Mouse (Mus musculus) cerebellum, adult 11 months (tissue): ENCODE measurements at regions not wholly inside any gene's neighbourhood (a gene's known extent, or its start where the extent isn't known, plus 50 kb on each side); places are given as distances from the start of the nearest gene placed in this dataset.

ENCODE experiments used
- DNase-seq: peaks from one replicate; pipeline ENCODE4 v3.0.0; 2022

DNA sequence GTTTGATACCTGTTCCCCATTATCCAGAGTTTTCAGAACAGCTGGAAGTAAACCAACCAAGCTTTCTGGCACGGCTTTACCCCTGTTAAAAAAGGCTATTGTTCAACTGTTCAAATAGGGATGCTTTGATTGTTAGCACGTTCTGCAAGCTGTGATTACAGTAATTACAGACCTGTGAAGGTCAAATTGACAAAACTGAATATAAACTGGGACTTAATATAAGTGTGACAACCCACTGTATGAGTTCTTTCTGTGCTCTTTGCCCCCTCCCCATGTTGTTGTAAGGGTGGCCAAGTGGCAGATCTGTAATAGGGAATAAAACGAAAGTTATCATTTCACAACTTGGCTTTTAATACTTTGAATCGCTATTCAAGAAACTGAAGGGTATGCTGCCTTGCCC lies 105.0 kb upstream of the 4933415F23Rik start:
- DNase-seq, result no peak

GRCm38 (mm10) chr1:23202511-23203435 lies 100.7 kb upstream of the 4933415F23Rik start:
- DNase-seq, result no peak

DNA sequence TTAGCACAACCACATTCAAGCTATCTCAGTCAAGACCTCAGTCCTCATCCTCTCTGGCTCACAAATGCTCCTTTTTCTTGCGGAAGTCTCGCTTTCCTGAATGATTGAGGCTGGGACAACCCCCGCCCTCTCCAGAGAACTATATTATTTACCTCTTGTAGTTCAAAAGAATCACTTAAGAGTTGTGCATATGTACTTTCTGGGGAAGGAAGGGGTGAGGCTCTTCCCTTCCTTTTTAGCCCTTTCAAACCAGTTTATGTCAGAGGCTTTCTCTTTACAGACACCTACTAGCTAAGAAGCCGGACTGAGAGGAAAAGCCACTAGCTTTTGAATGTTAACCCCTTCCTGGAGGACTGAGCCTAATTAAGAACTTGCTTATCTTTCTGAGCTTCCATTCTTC lies 98.4 kb upstream of the 4933415F23Rik start:
- DNase-seq, result no peak

DNA sequence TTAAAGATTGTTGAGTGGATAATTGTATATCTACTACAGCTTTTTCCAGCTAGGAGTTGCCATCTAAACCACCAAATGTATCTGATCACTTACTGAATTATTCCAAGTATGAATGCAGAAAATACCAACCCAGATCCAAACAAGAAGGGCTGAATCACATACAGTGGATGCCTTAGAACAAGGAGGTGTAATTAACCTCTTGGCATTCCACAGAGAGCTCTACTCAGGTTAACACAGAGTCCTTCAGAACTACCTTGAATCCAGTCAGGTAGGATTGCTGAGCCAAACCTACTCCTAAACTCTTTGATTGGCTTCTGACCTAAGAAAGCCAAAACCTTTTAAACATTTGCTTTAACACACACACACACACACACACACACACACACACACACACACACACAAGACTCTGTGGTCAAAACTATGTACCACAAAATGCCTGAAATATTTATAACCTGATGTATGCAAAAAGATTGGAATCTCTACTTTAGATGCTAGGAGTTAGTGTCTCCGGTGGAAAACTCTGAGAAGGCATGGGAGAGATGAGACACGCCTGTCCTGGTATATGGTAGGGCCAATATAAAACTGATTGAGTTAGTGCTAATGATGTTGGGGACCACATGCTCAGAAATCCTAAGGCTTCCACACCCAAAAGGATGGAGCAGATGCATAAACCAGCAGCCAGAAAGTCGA lies 88.4 kb upstream of the 4933415F23Rik start:
- no peak for DNase-seq

DNA sequence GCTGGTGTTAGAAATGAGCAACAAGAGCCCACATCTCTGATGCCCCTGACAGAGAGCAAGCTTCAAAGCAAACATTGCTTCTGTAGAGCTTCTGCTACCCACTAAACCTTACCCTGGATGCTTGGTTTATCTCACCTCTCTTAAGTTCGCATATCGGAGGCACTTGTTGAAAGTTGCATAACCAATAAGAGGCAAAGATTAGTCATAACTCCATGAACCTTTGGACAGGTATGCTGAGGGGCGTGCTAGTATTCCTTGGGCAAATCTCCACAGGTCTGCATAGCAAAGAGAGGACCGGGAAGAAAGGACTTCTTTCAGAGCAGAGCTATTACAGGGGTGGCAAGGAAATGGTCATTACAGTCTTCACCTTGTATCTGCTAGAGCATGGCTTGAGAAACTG lies 87.7 kb upstream of the 4933415F23Rik start:
- DNase-seq, result no peak

GRCm38 (mm10) chr1:23188216-23188615 lies 86.2 kb upstream of the 4933415F23Rik start:
- DNase-seq, result no peak

DNA sequence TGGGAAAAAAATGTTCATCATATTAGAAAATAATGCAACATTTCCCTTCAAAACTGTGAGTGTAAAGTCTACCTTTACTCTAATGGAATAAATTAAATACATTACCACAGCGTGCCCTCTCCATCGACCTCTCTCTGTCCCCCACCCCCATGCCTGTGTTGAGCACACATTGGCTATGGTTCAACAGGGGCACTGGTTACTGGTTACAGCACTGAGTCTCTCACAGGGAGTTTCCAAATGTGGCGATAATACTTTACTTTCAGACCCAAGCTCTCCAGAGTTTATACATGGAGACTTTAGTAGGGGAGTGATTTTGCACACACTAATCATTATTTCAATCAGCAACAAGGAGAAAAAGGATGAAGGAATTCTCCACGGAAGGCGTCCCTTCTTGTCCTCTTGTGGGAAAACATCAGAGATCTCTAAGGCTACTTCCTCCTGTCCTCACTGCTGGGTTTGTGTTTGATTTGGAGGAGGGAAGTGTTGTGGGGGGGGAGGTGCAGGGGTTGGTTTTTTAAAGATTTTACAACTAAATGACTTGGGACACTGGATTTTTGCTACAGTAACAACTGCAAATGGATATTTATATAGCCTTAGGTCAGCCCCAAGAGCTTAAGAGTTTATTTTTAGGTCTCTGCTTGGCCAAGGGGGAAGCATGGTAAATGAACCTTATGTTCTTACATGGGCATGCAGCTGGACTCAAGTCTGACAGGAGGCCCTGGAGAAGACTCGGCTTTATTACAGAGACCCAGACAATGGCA lies 85.6 kb upstream of the 4933415F23Rik start:
- DNase-seq, result no peak

DNA sequence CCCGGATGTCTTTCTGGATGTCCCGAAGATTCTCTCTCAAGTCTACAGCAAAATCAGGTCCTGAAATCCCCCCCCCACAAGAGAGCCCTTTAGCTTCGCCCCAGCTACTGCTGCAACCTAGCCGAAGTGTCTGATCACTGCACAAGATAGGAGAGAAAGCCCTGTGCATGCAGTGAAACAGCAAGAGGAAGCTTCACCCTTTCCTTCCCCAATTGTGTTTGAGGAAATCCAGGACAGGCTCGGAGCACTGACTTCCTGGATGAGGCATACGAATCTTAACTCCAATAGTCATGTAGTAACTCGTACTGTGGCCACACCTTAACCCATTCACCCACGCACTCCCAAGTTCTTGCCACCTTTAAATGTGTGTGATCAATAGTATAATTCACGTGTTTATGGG lies 82.7 kb upstream of the 4933415F23Rik start:
- DNase-seq, result no peak

DNA sequence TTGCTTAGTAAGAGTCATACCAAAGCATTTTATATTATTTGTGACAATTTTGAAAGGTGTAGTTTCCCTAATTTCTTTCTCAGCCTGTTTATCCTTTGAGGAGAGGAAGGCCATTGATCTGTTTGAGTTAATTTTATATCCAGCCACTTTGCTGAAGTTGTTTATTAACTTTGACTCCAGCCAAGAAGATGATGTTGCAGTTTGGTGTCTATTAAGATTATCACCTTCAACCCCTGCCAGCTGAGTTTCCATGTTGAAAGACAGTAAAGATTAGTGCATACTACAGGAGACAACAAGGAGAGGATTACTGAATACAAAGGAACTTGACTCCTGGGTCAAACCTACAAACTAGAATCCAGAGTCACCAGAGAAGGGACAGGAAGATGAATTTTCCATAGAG lies 80.5 kb upstream of the 4933415F23Rik start:
- no peak for DNase-seq

GRCm38 (mm10) chr1:23178335-23178974 lies 76.4 kb upstream of the 4933415F23Rik start:
- DNase-seq, result no peak

DNA sequence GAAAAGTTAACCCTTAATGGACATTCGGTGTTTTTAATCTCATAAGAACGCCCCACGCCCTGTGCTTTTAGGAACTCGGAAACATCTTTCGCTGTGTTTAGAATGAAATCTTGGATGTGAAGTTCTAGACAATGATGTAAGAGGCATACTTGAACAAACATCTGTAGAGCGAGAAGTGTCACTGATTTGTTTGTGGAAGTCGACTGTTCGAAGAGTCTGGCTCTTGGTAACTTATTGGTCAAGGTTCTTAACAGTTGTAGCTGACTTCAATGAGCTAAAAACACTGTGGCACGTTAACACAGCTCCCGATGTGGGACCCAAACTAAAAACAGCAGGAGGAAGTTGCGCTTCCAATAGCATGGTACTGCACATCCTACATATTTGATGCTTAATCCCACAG lies 72.0 kb upstream of the 4933415F23Rik start:
- DNase-seq, result no peak

- no peak for DNase-seq
Measured at GRCm38 (mm10) chr1:23173054-23173802, 71.2 kb upstream of the 4933415F23Rik start.

- DNase-seq, result no peak
Measured at GRCm38 (mm10) chr1:23171336-23171735, 69.3 kb upstream of the 4933415F23Rik start.

GRCm38 (mm10) chr1:23170711-23171110 lies 68.7 kb upstream of the 4933415F23Rik start:
- no peak for DNase-seq

GRCm38 (mm10) chr1:23168504-23168903 lies 66.5 kb upstream of the 4933415F23Rik start:
- no peak for DNase-seq

GRCm38 (mm10) chr1:23163371-23163935 lies 61.4 kb upstream of the 4933415F23Rik start:
- DNase-seq, result no peak

DNA sequence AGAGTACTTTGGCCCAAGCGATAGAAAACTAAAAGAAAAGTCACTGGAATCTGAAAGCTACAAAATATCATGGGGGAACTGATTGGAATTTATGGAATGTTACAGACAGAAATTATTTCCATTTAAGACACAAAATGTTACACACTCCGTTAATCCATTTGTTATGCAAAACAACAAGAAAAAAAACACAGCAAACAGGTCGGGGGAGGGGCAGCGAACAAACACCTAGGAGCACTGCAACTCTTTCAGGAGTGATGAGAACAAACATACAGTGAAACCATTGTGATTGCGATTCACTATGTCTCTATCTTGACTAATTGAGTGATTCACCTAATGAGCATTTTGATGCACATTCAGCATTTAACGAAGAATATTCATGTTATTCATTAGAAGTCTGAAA lies 60.7 kb upstream of the 4933415F23Rik start:
- no peak for DNase-seq
